Mouse (Mus musculus) adrenal gland, postnatal 36 days (tissue): ENCODE results near the gene Slc25a47. TPM values are rescaled to one million over a fixed set of nuclear protein-coding genes. Genes with fewer than 3 reads are reported as not detected.

ENCODE experiments used
- microRNA-seq: library from miRNA; unstranded; fragments of <30 nt; microRNA quantifications from one replicate; pipeline ENCODE4 v1.2.0, GENCODE M21; 2021
- total RNA-seq, 2 experiments: library from RNA; stranded (reverse); gene quantifications; 2 replicates each; pipeline ENCODE4 v1.2.3; 2021

Gene Slc25a47
- total RNA-seq, 2 experiments from 2014 or later, result 11.2 to 13.5 TPM

Small RNAs within 50 kb of the gene (microRNA-seq; reads per million reads assigned to microRNA genes)
- 93.8 reads per million, percentile 52 among the genes with 10 or more reads in this experiment for gene Mir345

Other genes starting within 250 kb of the Slc25a47 start
- gene Degs2, start 133.7 kb upstream of the Slc25a47 start, total RNA-seq, result under 1 TPM in 1 of 2 experiments, not detected in 1; 0.23 TPM
- gene Yy1, start 43.1 kb upstream of the Slc25a47 start, total RNA-seq, result 10 to 100 TPM; 69.4 to 84.1 TPM
- 10 to 100 TPM; 13.6 to 19.5 TPM for gene Slc25a29, start 163 bp upstream of the Slc25a47 start, total RNA-seq
- 1 to 10 TPM; 5.8 to 8.1 TPM for gene Wdr25, start 57.6 kb downstream of the Slc25a47 start, total RNA-seq
- 10 to 100 TPM; 59.0 to 63.1 TPM for gene Wars, start 58.1 kb downstream of the Slc25a47 start, total RNA-seq
- 1 to 10 TPM; 2.9 to 4.0 TPM for gene Begain, start 232.2 kb downstream of the Slc25a47 start, total RNA-seq